Mouse (Mus musculus) MEL (cell line): ENCODE results near the gene Tomm40. TPM values are rescaled to one million over a fixed set of nuclear protein-coding genes. Genes with fewer than 3 reads are reported as not detected.

ENCODE experiments used
- DNase-seq: peaks from one replicate; pipeline ENCODE4 v3.0.0; 2011; ENCODE audit warnings: low read depth, low spot score
- H3K27ac ChIP-seq: 2 replicates; pipeline ENCODE4 v1.5.1; 2012; ENCODE audit warnings: low read depth, mild to moderate bottlenecking, control low read depth, low read length, moderate library complexity; ENCODE audit not compliant: control insufficient read depth
- H3K27me3 ChIP-seq, 2 experiments: fragments of 150-350 bp in 1 of 2; sonication (generic) in 1 of 2; 2 replicates each; pipeline ENCODE4 v1.6.1; 2012; ENCODE audit warnings: low read length in 2 of 2, mild to moderate bottlenecking in 2 of 2, improper control_type of control experiment in 1 of 2, moderate library complexity in 1 of 2; ENCODE audit not compliant: insufficient read depth in 2 of 2, control insufficient read depth in 1 of 2
- H3K36me3 ChIP-seq, 2 experiments: 2 replicates each; pipeline ENCODE4 v1.6.1; 2012 to 2014; ENCODE audit warnings: low read length in 2 of 2, improper control_type of control experiment in 1 of 2, inconsistent platforms in 1 of 2, mild to moderate bottlenecking in 1 of 2; ENCODE audit not compliant: insufficient read depth in 2 of 2, control insufficient read depth in 1 of 2
- H3K4me1 ChIP-seq, 2 experiments: fragments of 150-350 bp in 1 of 2; sonication (generic) in 1 of 2; 2 replicates each; pipeline ENCODE4 v1.6.1; 2012; ENCODE audit warnings: low read length in 2 of 2, improper control_type of control experiment in 1 of 2, mild to moderate bottlenecking in 1 of 2; ENCODE audit not compliant: insufficient read depth in 2 of 2, control insufficient read depth in 1 of 2
- H3K4me3 ChIP-seq, 2 experiments: fragments of 150-350 bp in 1 of 2; sonication (generic) in 1 of 2; 2 replicates each; pipeline ENCODE4 v1.5.1; 2012; ENCODE audit warnings: low read depth in 2 of 2, low read length in 2 of 2, mild to moderate bottlenecking in 2 of 2, moderate library complexity in 2 of 2, control low read depth in 1 of 2, improper control_type of control experiment in 1 of 2; ENCODE audit not compliant: control insufficient read depth in 1 of 2, insufficient read depth in 1 of 2
- H3K79me2 ChIP-seq: 2 replicates; pipeline ENCODE4 v1.6.1; 2012; ENCODE audit warnings: mild to moderate bottlenecking, low read length, moderate library complexity; ENCODE audit not compliant: control insufficient read depth, poor library complexity, insufficient read depth
- H3K9ac ChIP-seq: 2 replicates; pipeline ENCODE4 v1.6.1; 2012; ENCODE audit warnings: low read depth, mild to moderate bottlenecking, control low read depth, low read length, moderate library complexity; ENCODE audit not compliant: control insufficient read depth, poor library complexity, severe bottlenecking
- H3K9me3 ChIP-seq: fragments of 150-350 bp; sonication (generic); replicated peaks from 2 replicates; pipeline ENCODE4 v1.6.1; 2012; ENCODE audit warnings: mild to moderate bottlenecking, low read length, improper control_type of control experiment, moderate library complexity; ENCODE audit not compliant: insufficient read depth
- CHD1 ChIP-seq: IDR thresholded peaks from 2 replicates; pipeline ENCODE4 v1.6.1; 2012; ENCODE audit warnings: low read depth, mild to moderate bottlenecking, inconsistent platforms, low read length, improper control_type of control experiment
- CHD2 ChIP-seq: IDR thresholded peaks from 2 replicates; pipeline ENCODE4 v1.6.1; 2011; ENCODE audit warnings: low read length, improper control_type of control experiment
- ETS1 ChIP-seq: IDR thresholded peaks from 2 replicates; pipeline ENCODE4 v1.6.1; 2012; ENCODE audit warnings: low read depth, mild to moderate bottlenecking, inconsistent platforms, low read length, improper control_type of control experiment, moderate library complexity
- HCFC1 ChIP-seq: IDR thresholded peaks from 2 replicates; pipeline ENCODE4 v1.6.1; 2012; ENCODE audit warnings: low read depth, mild to moderate bottlenecking, inconsistent platforms, low read length, improper control_type of control experiment, moderate library complexity
- JUND ChIP-seq: IDR thresholded peaks from 2 replicates; pipeline ENCODE4 v1.6.1; 2011; ENCODE audit warnings: low read depth, mild to moderate bottlenecking, improper control_type of control experiment, low read length
- KAT2A ChIP-seq: conservative IDR thresholded peaks from 2 replicates; pipeline ENCODE4 v1.6.1; 2012; ENCODE audit warnings: low read depth, low read length, improper control_type of control experiment, inconsistent platforms
- MAFK ChIP-seq: IDR thresholded peaks from 2 replicates; pipeline ENCODE4 v1.6.1; 2011; ENCODE audit warnings: low read depth, mild to moderate bottlenecking, low read length, improper control_type of control experiment, borderline replicate concordance
- MXI1 ChIP-seq: IDR thresholded peaks from 2 replicates; pipeline ENCODE4 v1.6.1; 2011; ENCODE audit warnings: mild to moderate bottlenecking, low read depth, low read length, improper control_type of control experiment
- NELFE ChIP-seq: IDR thresholded peaks from 2 replicates; pipeline ENCODE4 v1.6.1; 2011; ENCODE audit warnings: low read depth, low read length, improper control_type of control experiment
- POLR2AphosphoS5 ChIP-seq: IDR thresholded peaks from 2 replicates; pipeline ENCODE4 v1.6.1; 2012; ENCODE audit warnings: low read depth, borderline replicate concordance, mild to moderate bottlenecking, inconsistent platforms, low read length, moderate library complexity, mixed read lengths
- TAL1 ChIP-seq: IDR thresholded peaks from 2 replicates; pipeline ENCODE4 v1.6.1; 2012; ENCODE audit warnings: mild to moderate bottlenecking, inconsistent platforms, low read length, moderate library complexity, mixed read lengths
- TBP ChIP-seq: IDR thresholded peaks from 2 replicates; pipeline ENCODE4 v1.8.0; 2011; ENCODE audit warnings: low read depth, low read length, improper control_type of control experiment
- UBTF ChIP-seq: IDR thresholded peaks from 2 replicates; pipeline ENCODE4 v1.6.1; 2012; ENCODE audit warnings: low read depth, mild to moderate bottlenecking, inconsistent platforms, low read length, improper control_type of control experiment, moderate library complexity, borderline replicate concordance; ENCODE audit not compliant: insufficient read depth
- ZC3H11A ChIP-seq: IDR thresholded peaks from 2 replicates; pipeline ENCODE4 v1.6.1; 2012; ENCODE audit warnings: low read depth, mild to moderate bottlenecking, inconsistent platforms, low read length, improper control_type of control experiment
- ZKSCAN1 ChIP-seq: IDR thresholded peaks from 2 replicates; pipeline ENCODE4 v1.6.1; 2012; ENCODE audit warnings: low read depth, mild to moderate bottlenecking, inconsistent platforms, low read length, improper control_type of control experiment, moderate library complexity
- ZMIZ1 ChIP-seq: IDR thresholded peaks from 2 replicates; pipeline ENCODE4 v1.6.1; 2012; ENCODE audit warnings: low read depth, mild to moderate bottlenecking, inconsistent platforms, low read length, improper control_type of control experiment, moderate library complexity
- polyA plus RNA-seq, 2 experiments: library from polyadenylated mRNA; stranded (reverse) in 1 of 2; unstranded in 1 of 2; fragments of >175 nt in 1 of 2; fragments of >200 nt in 1 of 2; gene quantifications; 2 replicates each; pipeline versions ENCODE4 v1.2.1 to v1.2.4; 2012; ENCODE audit warnings: low replicate concordance in 2 of 2, low read depth in 1 of 2; ENCODE audit not compliant: insufficient read length in 2 of 2, insufficient read depth in 1 of 2, missing spikeins in 1 of 2
- total RNA-seq: library from RNA; depleted of rRNA; stranded (reverse); fragments of 300-350 nt; gene quantifications from 2 replicates; pipeline ENCODE4 v1.2.3, GENCODE M21; 2012

Gene Tomm40
- total and polyA plus RNA-seq, 3 experiments: 294 to 403 TPM; not detected in 1

- peaks cover 0 to 31% of the 10 kb centered on the region in 2 experiments; a peak in 2 of 4 replicates for H3K36me3 ChIP-seq
- no peak within 1 kb of the TSS for H3K9ac ChIP-seq
- H3K4me3 ChIP-seq: no peak within 1 kb of the TSS
- TF ChIP-seq TBP (no peak), NELFE (no peak), UBTF (no peak), MAFK (no peak), POLR2AphosphoS5 (no peak), CHD1 (no peak), MXI1 (no peak), HCFC1 (no peak), TAL1 (no peak), JUND (no peak), CHD2 (no peak), KAT2A (no peak), ZKSCAN1 (no peak), ZMIZ1 (no peak), ZC3H11A (no peak), ETS1 (no peak)
- no peaks in the 10 kb centered on the region for H3K9me3 ChIP-seq
- H3K79me2 ChIP-seq: no peaks in the 10 kb centered on the region
- no peak within 1 kb of the TSS for H3K27ac ChIP-seq
- H3K4me1 ChIP-seq: peaks cover 14 to 34% of the 10 kb centered on the region in 2 experiments
- H3K27me3 ChIP-seq: no peaks in the 10 kb centered on the region
- no peak for DNase-seq
Measured at GRCm38 (mm10) chr7:19691873-19692865, 23.1 kb downstream of the Tomm40 start, which contains the start of gene Apoc1. Gene Apoc1, minus strand, starts transcription at chr7:19692660.

- Histone ChIP-seq H3K9ac (no peak overlapping the region), H3K4me1 (peaks cover 14 to 41% of the 10 kb centered on the region in 2 experiments)
Measured at GRCm38 (mm10) chr7:19691434-19691833, 23.8 kb downstream of the Tomm40 start.

More at GRCm38 (mm10) chr7:19691434-19691833, 23.8 kb downstream of the Tomm40 start:
- Histone ChIP-seq H3K4me3 (no peak overlapping the region), H3K27me3 (no peaks in the 10 kb centered on the region), H3K27ac (no peak overlapping the region), H3K36me3 (peaks cover 0 to 37% of the 10 kb centered on the region in 2 experiments; a peak in 2 of 4 replicates), H3K9me3 (no peaks in the 10 kb centered on the region), H3K79me2 (no peaks in the 10 kb centered on the region)
- TF ChIP-seq NELFE: no peak
- no peak for TF ChIP-seq UBTF
- no peak for TF ChIP-seq MXI1
- DNase-seq: no peak
